Mouse (Mus musculus) monocyte, adult 5-6 weeks (primary cell): ENCODE measurements at regions not wholly inside any gene's neighbourhood (a gene's known extent, or its start where the extent isn't known, plus 50 kb on each side); places are given as distances from the start of the nearest gene placed in this dataset.
"Not testable (repeated sequence)": the region's sequence is repeated elsewhere in the genome, so short reads cannot be mapped to it uniquely, and the experiment has no call there.

ENCODE experiments used
- ATAC-seq: fragments of 153-309, 156-312 bp; replicated peaks from 2 replicates; pipeline ENCODE4 v1.8.0; 2017; ENCODE audit warnings: mild to moderate bottlenecking; ENCODE audit not compliant: low TSS enrichment, insufficient number of reproducible peaks, severe bottlenecking, poor library complexity, low FRiP score

- ATAC-seq: peak; percentile 55
These were observed 50.2 kb upstream of the Agps start for GRCm38 (mm10) chr2:75781781-75782211.

GRCm38 (mm10) chr2:75781078-75781477 is 50.9 kb upstream of the Agps start:
- peak; percentile 37 for ATAC-seq

- ATAC-seq: not testable (repeated sequence)
These were observed 53.3 kb upstream of the Agps start for GRCm38 (mm10) chr2:75778628-75779027.

- ATAC-seq: peak; percentile 19; the same call in 1 of the 2 replicates
These were observed 54.9 kb upstream of the Agps start for GRCm38 (mm10) chr2:75777040-75777451.

GRCm38 (mm10) chr2:75776533-75776932 is 55.4 kb upstream of the Agps start:
- no peak for ATAC-seq

- peak; percentile 62; the same call in 1 of the 2 replicates for ATAC-seq
These were observed 56.8 kb upstream of the Agps start for GRCm38 (mm10) chr2:75775217-75775616.

- no peak for ATAC-seq
These were observed 58.5 kb upstream of the Agps start for GRCm38 (mm10) chr2:75773431-75773830.

DNA sequence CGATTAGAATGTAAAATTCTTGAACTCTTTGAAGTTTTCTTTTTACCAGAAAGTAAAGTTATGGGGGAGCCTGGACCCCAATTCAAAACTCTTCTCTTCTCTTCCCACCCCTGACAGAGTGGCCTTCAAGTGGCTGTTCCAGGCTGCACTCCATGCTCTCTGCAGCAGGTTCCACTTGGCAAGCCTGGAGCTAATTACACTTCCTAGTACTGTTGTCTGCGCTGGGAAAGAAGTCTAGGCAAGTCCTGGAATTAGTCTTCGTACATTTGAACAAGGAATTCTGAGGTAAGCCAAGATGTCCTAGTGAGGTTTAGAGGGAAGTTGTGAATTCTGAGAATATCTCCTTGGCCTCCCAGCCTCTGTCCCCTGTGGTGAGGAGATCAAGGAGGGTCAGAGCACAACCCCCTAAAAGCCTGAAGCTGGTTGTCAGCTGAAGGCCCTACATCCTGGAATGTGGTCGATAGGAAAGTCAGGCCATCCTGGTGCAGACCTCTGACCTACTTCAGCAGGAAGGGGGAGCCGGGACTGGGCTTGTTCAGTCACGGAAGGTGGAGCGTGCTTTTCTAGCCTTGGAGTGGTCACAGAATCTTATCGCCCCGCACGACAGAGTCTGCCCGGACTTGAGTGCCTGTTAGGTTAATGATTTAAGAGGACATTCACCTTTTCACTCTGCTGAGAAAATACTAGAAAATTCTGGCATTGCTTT is 59.6 kb upstream of the Agps start:
- ATAC-seq: no peak

- ATAC-seq: peak; percentile 68
These were observed 61.3 kb upstream of the Agps start for GRCm38 (mm10) chr2:75770633-75771032.

DNA sequence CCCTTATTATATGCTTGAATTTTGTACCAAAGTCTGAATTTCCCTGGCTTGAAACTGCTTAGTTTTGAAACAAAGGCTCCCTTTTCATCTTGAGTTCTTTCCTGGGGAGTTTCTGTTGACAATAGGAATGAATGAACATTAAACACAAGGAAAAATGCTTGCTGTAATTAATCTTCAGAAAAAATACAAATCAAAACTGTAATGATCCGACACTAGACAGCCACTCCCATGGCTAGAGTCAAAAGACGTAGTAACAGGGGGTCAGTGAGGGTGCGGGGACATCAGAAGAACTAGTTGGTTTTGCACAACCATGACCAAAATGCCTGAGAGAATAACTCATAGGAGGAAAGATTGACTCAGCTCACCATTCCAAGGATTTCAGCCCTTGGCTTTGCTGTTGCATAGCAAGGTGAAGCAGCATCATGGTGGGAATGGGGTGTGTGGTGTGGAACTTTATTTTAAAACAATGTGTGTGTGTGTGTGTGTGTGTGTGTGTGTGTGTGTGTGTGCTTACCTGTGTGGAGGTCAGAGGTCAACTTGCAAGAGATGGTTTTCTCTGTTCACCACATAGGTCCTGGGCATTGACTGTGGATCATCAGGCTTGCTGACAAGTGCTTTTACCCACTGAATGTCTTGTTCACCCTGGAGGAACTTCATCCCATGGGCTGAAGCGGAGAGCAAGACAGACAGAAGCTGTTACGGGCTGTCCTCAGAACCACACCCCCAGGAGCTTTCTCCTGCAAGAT is 63.2 kb upstream of the Agps start:
- ATAC-seq: no peak

DNA sequence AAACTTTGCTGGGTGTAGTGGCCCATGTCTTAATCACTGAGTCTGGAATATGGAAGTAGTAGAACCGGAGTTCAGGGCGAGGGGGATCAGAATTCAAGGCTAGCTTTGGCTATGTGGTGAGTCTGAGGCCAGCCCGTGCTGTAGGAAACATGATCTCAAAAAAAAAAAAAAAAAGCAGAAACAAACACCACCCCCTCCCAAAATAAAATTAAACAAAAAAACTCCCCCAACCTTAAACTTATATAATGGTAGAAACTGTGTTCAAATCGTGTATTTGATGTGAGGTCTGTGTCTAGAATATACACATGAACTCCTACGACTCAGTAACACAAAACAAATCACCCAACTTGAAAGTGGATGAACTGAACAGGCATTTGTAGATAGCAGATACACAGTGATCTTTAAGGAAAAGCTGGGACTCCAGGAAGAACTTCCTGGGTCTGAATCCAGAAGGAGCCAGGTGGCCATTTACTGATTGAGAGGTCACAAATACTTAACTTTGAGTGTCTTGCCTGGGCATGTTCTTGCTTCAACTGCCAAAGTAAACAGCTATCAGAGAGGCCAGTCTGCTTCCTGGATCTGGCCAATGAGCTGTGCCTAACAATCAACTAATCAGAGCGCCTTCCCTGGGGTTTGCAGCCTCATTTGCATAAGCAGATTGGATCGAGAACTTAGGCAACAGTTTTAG is 63.6 kb upstream of the Nfe2l2 start:
- no peak for ATAC-seq

- ATAC-seq: no peak
These were observed 61.0 kb upstream of the Nfe2l2 start for GRCm38 (mm10) chr2:75765403-75765802.

DNA sequence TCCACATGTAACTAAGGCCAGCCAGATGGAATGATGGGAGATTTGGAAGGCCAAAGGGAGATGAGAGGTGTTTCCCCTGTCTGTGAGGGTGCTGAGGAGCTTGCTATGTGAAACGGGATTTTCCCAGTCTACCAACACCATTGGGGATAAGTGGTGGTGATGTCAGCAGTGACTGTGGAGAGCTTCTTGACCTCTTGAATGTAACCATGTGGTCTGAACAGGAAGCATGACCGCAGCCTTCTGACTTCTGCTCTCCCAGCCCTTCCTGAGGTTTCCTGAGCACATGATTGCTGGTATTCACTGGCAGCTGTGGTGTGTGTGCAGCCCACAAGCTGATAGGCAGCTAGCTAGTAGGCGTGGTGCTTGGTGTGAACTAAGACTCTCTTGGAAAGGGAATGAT is 58.8 kb upstream of the Nfe2l2 start:
- ATAC-seq: peak; percentile 98

- ATAC-seq: no peak
These were observed 57.6 kb upstream of the Nfe2l2 start for GRCm38 (mm10) chr2:75762030-75762429.

GRCm38 (mm10) chr2:75761626-75762025 is 57.2 kb upstream of the Nfe2l2 start:
- no peak for ATAC-seq

DNA sequence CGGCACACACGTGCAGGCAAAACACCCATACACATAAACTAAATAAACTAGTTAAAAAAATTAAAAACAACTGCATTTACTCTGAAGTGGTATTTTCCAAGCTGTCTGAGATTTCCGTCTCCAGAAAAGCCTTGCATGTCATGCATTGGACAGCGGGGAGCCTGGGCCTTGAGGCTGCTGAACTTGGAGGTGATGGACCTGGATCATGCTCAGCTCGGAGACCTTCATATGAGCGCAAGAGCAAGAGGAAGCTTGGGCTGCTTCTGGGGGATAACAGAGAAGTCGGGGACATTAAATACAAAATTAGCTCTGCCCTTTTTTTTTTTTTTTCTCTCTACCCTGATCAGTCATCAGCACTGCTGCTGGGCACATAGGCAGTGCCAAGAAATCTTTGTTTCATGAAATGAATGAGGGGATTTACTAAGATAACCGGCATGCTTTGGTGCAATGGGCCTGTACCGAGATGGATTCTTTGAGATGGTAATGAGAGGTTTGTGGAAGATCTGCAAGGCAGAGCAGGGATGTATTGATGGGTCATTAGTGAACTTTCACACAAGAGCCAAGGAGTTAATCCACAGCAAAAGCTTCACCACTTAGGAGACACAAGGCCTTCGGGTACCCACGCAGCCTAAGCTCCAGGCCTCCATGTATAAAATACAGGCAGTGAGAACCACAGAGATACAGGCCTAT is 54.9 kb upstream of the Nfe2l2 start:
- ATAC-seq: no peak

DNA sequence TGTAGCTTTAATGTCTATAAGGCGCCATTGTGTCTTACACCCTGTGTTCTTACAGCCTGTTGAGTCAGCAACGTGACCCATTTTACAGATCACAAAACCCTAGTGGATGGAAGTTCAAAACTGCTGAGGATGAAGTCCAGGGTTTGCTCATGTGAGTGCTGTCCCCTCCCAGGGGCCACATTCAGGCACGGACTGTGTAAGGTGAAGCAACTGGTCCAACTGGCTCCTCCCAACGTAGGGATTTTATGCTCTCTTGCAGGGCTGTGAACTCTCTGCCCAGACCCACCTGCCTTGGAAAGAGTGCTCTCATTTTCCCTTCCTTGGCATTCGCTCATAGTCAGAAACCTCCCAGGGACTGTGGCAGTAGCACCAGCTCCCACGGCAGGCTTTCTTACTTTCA is 53.8 kb upstream of the Nfe2l2 start:
- ATAC-seq: no peak

- ATAC-seq: no peak
These were observed 52.5 kb upstream of the Nfe2l2 start for GRCm38 (mm10) chr2:75756704-75757638.
